Mouse (Mus musculus) right cerebral cortex, postnatal 25 days (tissue): Measurements from ENCODE around the gene P2rx7.

Experiments
- DNase-seq: peaks from one replicate; pipeline ENCODE4 v3.0.0; 2022

The P2rx7 gene

DNA sequence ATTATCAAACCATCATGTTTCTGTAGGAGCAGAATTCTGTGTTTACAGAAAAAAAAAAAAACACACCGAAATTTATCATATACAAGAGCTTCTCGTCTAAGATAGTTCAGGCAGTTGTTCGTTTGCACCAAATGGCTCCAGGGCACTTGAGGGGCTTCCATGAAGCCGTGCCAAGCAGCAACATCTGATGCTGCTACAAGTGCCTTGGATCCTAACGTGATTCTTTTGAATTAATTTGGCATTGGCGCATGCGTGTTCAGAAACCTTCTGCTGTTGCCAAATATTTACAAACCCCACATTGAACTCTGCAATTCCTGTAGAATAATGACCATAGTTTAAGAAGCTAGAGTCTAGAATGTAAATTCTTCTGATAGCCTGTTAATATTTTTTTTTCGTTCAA is 51.8 kb downstream of the P2rx7 start:
- no peak for DNase-seq

GRCm38 (mm10) chr5:122698041-122698700 is 54.5 kb downstream of the P2rx7 start:
- no peak for DNase-seq

GRCm38 (mm10) chr5:122698701-122699060 is 55.0 kb downstream of the P2rx7 start:
- no peak for DNase-seq

DNA sequence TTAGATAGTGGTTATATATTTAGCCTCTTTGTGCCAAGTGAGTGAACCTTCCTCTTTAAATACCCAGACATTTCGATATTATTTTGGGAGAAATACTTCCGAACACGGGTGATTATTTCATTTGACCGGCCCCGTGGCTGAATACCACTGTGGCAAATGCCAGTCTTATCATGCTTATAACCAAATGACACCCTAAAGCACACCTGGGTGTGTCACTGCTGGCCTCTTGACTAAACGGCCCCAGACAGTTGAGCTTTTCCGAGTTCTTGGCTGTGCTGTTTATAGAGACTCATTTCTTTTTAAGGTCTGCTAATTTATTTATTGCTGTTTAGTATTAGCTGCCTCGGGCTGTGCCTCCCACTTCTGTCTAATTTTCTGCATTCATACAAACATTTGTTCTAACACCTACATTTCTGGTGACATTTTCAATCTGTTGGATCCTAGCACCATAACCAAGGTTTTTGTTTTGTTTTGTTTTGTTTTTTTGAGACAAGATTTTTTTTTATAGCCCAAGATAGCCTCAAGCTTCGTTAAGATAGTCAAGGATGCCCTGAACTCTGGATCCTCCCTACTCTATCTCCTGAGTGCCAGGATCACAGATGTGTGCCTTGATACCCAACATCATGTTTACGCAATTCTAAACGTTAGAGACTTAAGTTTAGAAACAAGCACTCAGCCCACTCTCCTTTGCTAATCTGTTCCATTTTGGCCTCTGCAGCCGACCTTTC is 56.6 kb downstream of the P2rx7 start:
- DNase-seq, result no peak

- DNase-seq, result no peak
Observed at GRCm38 (mm10) chr5:122700837-122701212, 57.1 kb downstream of the P2rx7 start.

GRCm38 (mm10) chr5:122702156-122702555 is 58.4 kb downstream of the P2rx7 start:
- no peak for DNase-seq

- DNase-seq, result no peak
Observed at GRCm38 (mm10) chr5:122703574-122703973, 59.9 kb downstream of the P2rx7 start.

GRCm38 (mm10) chr5:122704571-122704970 is 60.9 kb downstream of the P2rx7 start:
- DNase-seq, result no peak

DNA sequence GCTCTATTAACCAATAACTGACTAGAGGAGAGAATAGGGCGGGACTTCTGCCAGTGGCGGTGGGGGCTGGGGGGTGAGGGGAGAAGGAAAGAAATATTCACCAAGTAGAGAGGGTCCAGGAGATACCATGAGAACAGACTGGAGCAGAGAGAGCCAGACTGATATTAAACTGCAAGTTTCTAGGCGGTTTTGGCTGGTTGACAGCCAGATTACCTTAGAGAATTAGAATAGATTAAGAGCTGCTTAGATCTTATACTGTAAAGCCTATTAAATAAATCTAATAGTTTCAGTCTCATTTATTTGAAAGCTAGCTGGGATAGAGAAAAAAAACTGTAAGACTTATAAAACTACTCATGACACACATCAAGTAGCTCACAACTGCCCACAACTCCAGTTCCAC is 61.5 kb downstream of the P2rx7 start:
- no peak for DNase-seq

DNA sequence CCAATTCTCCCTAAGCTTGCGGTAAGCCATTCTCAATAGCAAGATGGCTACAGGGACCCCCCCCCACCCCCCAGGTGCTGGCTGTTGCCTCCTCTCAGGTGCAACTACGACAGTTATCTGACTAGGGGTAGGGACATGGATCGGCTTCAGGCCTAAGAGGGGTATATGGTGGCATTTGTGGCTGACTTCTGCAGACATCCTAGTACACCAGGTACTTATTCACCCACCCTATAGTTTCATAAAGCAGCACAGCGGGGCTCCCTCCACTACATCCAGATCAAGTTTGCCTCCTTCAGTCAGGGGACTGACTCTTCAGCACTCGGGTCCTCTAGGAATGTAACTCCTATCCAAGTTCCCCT is 63.2 kb downstream of the P2rx7 start:
- DNase-seq, result no peak

- DNase-seq, result peak; percentile 88
Observed at GRCm38 (mm10) chr5:122707276-122708181, 63.8 kb downstream of the P2rx7 start, which contains the start of gene P2rx4. Gene P2rx4, plus strand, starts transcription at chr5:122707544.

GRCm38 (mm10) chr5:122708819-122709218 is 65.1 kb downstream of the P2rx7 start:
- no peak for DNase-seq

DNA sequence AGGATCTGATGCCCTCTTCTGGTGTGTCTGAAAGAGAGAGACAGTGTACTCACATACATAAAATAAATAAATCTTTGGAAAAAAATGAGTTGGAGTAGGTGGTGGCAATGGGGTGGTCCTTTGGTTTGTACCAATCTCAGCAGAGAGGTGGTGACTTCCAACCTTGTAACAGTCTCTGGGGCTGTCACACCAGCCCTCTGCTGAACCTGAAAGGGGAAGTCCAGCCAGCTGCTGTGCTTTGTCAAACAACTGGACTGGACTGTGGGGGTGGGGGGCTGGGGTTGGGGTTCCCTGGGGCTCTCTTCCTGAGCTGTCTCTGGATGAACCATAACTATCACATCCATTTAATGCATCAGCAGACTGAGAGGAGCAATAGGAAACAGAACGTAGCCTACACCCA is 72.0 kb downstream of the P2rx7 start:
- DNase-seq, result no peak

GRCm38 (mm10) chr5:122716793-122717192 is 73.1 kb downstream of the P2rx7 start:
- no peak for DNase-seq

DNA sequence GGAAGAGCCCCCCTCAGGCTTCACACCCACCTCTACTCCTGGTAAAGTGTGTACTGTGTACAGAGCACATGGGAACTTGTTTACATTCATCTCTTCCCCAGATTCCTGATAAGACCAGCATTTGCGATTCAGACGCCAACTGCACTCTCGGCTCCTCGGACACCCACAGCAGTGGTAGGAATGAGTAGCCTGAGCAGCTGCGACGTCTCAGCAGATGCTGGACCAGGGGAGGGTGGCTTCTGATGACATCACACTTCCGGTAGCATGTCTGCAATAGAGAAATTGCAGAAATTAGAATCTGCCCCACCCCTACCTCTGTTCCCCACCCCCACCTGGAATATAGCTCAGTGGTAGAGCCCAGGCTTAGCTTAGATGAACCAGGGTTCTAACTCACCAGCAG is 74.7 kb downstream of the P2rx7 start:
- DNase-seq, result no peak

GRCm38 (mm10) chr5:122719168-122719567 is 75.5 kb downstream of the P2rx7 start:
- DNase-seq, result no peak

DNA sequence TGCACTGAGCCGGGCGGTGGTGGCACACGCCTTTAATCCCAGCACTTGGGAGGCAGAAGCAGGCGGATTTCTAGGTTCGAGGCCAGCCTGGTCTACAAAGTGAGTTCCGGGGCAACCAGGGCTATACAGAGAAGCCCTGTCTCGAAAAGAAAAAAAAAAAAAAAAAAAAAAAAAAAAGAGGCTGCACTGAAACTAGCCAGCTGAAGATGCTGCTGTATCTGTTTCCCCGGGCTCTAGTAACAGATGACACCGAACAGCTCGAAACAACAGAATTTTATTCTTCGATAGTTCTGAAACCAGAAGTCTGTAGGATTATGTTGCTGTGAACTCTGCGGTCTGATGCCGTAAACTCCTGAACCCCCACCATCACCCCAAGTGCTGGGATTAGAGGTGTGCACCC is 81.7 kb downstream of the P2rx7 start:
- no peak for DNase-seq

GRCm38 (mm10) chr5:122726068-122726467 is 82.4 kb downstream of the P2rx7 start:
- peak; percentile 52 for DNase-seq

GRCm38 (mm10) chr5:122726595-122726994 is 82.9 kb downstream of the P2rx7 start:
- no peak for DNase-seq

GRCm38 (mm10) chr5:122727096-122727495 is 83.4 kb downstream of the P2rx7 start:
- DNase-seq, result no peak

- no peak for DNase-seq
Observed at GRCm38 (mm10) chr5:122730776-122731175, 87.1 kb downstream of the P2rx7 start.

- peak; percentile 46 for DNase-seq
Observed at GRCm38 (mm10) chr5:122731321-122731720, 87.6 kb downstream of the P2rx7 start.

- no peak for DNase-seq
Observed at GRCm38 (mm10) chr5:122731991-122732673, 88.4 kb downstream of the P2rx7 start.
